Mouse (Mus musculus): ENCODE measurements at regions not wholly inside any gene's neighbourhood (a gene's known extent, or its start where the extent isn't known, plus 50 kb on each side); places are given as distances from the start of the nearest gene placed in this dataset.

- TF ChIP-seq CTCF (IDR thresholded peaks at IDR 0.05; ENCODE audit: extremely low read depth, insufficient read length, insufficient replicate concordance, low read depth, low read length), result no peak
- no peak for TF ChIP-seq POLR2A (IDR thresholded peaks at IDR 0.05; ENCODE audit: low read depth, low read length)
Observed at GRCm38 (mm10) chr16:87225595-87225994, 128.4 kb upstream of the N6amt1 start.
